Mouse (Mus musculus) heart, adult 2 months (tissue): ENCODE results near the gene CN725425.

Source experiments
- CTCF ChIP-seq: fragments of 200-600 bp; IDR thresholded peaks from 2 replicates; pipeline ENCODE4 v1.8.1; 2022; ENCODE audit warnings: antibody characterized with exemption, mild to moderate bottlenecking, moderate library complexity
- EP300 ChIP-seq: fragments of 200-500 bp; IDR thresholded peaks from 2 replicates; pipeline ENCODE4 v1.6.1; 2011; ENCODE audit warnings: low read depth, low read length, control low read depth; ENCODE audit not compliant: insufficient read depth
- POLR2A ChIP-seq: fragments of 200-500 bp; IDR thresholded peaks from 2 replicates; pipeline ENCODE4 v1.6.1; 2011; ENCODE audit warnings: mild to moderate bottlenecking, low read depth, low read length, control low read depth; ENCODE audit not compliant: insufficient read depth

DNA sequence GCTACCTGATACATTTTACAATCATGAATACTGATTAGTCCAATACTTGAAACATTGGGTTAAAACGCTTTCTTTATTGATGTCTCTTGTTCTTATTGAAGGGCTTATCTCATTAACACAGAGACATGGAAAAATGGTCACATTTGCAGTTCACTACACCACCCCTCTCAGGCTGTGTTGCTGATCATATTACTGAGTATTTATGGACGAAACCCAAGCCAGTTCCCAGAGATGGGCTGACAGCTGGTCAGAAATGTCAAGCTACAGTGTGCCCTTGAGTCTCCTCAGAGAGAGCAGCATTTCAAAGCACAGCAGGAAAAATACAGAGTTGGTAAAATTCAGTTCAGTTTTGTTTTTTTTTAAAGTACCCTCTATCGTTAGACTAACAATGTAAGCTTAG is 46.0 kb upstream of the CN725425 start:
- TF ChIP-seq CTCF: no peak
- no peak for TF ChIP-seq POLR2A
- no peak for TF ChIP-seq EP300
